Comparison of ENCODE assay signal across 8 mouse cellular contexts in the genomic region with DNA sequence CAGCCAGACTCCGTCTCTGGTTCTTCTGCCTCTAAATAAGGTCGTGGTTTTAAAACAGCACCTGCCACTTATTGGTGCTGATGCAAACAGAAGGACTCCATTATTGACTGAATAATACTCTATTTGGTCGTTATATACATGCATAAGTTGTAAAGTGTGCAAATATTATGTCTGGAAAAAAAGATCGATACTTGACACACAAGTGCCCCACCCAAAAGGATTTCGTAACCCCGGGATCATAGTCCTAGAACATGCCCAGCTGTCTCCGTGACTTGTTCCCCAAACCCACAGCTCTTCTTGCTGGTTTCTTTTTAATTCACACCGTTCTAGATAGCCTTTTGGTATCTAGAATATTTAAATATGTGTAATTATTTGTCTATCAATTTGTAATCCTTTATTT. TPM values are rescaled to one million over a fixed set of nuclear protein-coding genes. Genes with fewer than 3 reads are reported as not detected.
A peak's percentile ranks its signal among the peaks of the same experiment; 100 is the strongest.
DNase-seq lines count a peak whose midpoint lies in the region; ATAC-seq and TF ChIP-seq lines count a peak whose summit lies in the region.

No protein-coding gene starts in this region.

- peak; percentile 54; the same call in 1 of the 2 replicates for TF ChIP-seq EP300 in liver, postnatal 0 days (IDR thresholded peaks at IDR 0.05; ENCODE audit: low read depth)

- DNase-seq in gastrocnemius, adult 18-20 months (ENCODE audit: low spot score), result peak; percentile 45
- DNase-seq in gastrocnemius, adult 8-10 months (ENCODE audit: low spot score in 2 of 2), result no peak
- DNase-seq in hindbrain, embryonic 10.5 days (ENCODE audit: low spot score), result no peak
- DNase-seq in liver, postnatal 0 days, result peak; percentile 53
- no peak for DNase-seq in yolk sac, embryonic 10.5 days (ENCODE audit: low spot score)
- no peak for DNase-seq in layer of hippocampus, postnatal 10 days (ENCODE audit: low spot score in 2 of 2)
- no peak for DNase-seq in ovary, postnatal 10 days (ENCODE audit: low spot score)

- TF ChIP-seq CTCF in liver, postnatal 0 days (IDR thresholded peaks at IDR 0.05; ENCODE audit: low read depth), result no peak

- no peak overlapping the region for H3K27ac ChIP-seq in brown adipose tissue, adult 24 weeks (replicated peaks; ENCODE audit: low read depth, low read length)
- H3K27ac ChIP-seq in hindbrain, embryonic 10.5 days, result peak overlapping the region; percentile 89
- H3K27ac ChIP-seq in liver, postnatal 0 days (ENCODE audit: low read depth), result peak overlapping the region; percentile 85

- ATAC-seq in liver, postnatal 0 days, result peak; percentile 7

- H3K4me3 ChIP-seq in brown adipose tissue, adult 24 weeks (ENCODE audit: insufficient read depth, low read depth, low read length), result peak overlapping the region; percentile 41; the same call in 1 of the 2 replicates
- H3K4me3 ChIP-seq in hindbrain, embryonic 10.5 days, result peak overlapping the region; percentile 84
- peak overlapping the region; percentile 25 for H3K4me3 ChIP-seq in liver, postnatal 0 days (ENCODE audit: low read depth, low read length)

- peaks cover 1% of the 10 kb centered on the region; the same call in 1 of the 2 replicates for H3K36me3 ChIP-seq in hindbrain, embryonic 10.5 days
- H3K36me3 ChIP-seq in liver, postnatal 0 days (replicated peaks; ENCODE audit: insufficient read depth, low read length), result no peaks in the 10 kb centered on the region

- H3K4me2 ChIP-seq in liver, postnatal 0 days (ENCODE audit: low read depth, low read length), result peak overlapping the region; percentile 69

- H3K27me3 ChIP-seq in hindbrain, embryonic 10.5 days (ENCODE audit: insufficient read depth, poor library complexity, severe bottlenecking), result no peaks in the 10 kb centered on the region
- H3K27me3 ChIP-seq in liver, postnatal 0 days (ENCODE audit: insufficient read depth, low read length), result no peaks in the 10 kb centered on the region

- H3K9me3 ChIP-seq in hindbrain, embryonic 10.5 days, result no peaks in the 10 kb centered on the region
- H3K9me3 ChIP-seq in liver, postnatal 0 days (ENCODE audit: low read length), result no peaks in the 10 kb centered on the region

- H3K4me1 ChIP-seq in brown adipose tissue, adult 24 weeks (ENCODE audit: control insufficient read depth, insufficient read depth, insufficient read length, low read length), result peaks cover 5% of the 10 kb centered on the region; the same call in 1 of the 2 replicates
- H3K4me1 ChIP-seq in hindbrain, embryonic 10.5 days (replicated peaks), result peaks cover 33% of the 10 kb centered on the region
- peaks cover 14% of the 10 kb centered on the region for H3K4me1 ChIP-seq in liver, postnatal 0 days (ENCODE audit: insufficient read depth)

- no peak overlapping the region for H3K9ac ChIP-seq in liver, postnatal 0 days (replicated peaks)

- 76% methylated on average over 8 of the region's 8 CpGs for WGBS in hindbrain, embryonic 10.5 days
- WGBS in liver, postnatal 0 days (ENCODE audit: insufficient replicate concordance), result 38% methylated on average over 8 of the region's 8 CpGs

RNA-seq across cellular contexts. Expression of gene Arrdc4, which starts 0.9 kb away (rescaled TPM):
- total RNA-seq in gastrocnemius, adult 18-20 months (2021), result 1 to 10 TPM; 3.3 to 6.2 TPM
- 1 to 10 TPM; 2.6 to 6.6 (median 4.1) TPM for total RNA-seq in gastrocnemius, adult 8-10 months (2022)
- 6.5 and 10.9 TPM in 2 replicates for polyA plus RNA-seq in brown adipose tissue, adult 24 weeks (2012; ENCODE audit: insufficient read depth, insufficient read length, missing spikeins)
- polyA plus RNA-seq in hindbrain, embryonic 10.5 days (2016; fragmentation: Nextera tagmentation; extraction: Ambion mirVana), result 19.7 and 21.3 TPM in 2 replicates
- 19.9 and 21.6 TPM in 2 replicates for polyA plus RNA-seq in liver, postnatal 0 days (2015; fragmentation: Nextera tagmentation; extraction: Ambion mirVana)
- 10 to 100 TPM; 25.2 to 26.0 TPM for total RNA-seq in layer of hippocampus, postnatal 10 days (2021)

Comparison
In these comparisons a context has a peak if more than half of its experiments do, and no peak if none do; other contexts are left out.
1. DNase-seq: peak in gastrocnemius, adult 18-20 months (single experiment) and liver, postnatal 0 days (single experiment); none in gastrocnemius, adult 8-10 months (0 of 2), hindbrain, embryonic 10.5 days (single experiment), yolk sac, embryonic 10.5 days (single experiment), layer of hippocampus, postnatal 10 days (0 of 2) and ovary, postnatal 10 days (single experiment).
2. H3K4me3 ChIP-seq: peak in every context shown above with its lines; median percentile 84 in hindbrain, embryonic 10.5 days; 41 in brown adipose tissue, adult 24 weeks; 25 in liver, postnatal 0 days.